Mouse (Mus musculus): ENCODE measurements around the gene Bcl2.

GRCm38 (mm10) chr1:106560105-106560504 lies 154.0 kb downstream of the Bcl2 start:
- no peak for TF ChIP-seq CTCF (conservative IDR thresholded peaks at IDR 0.05; ENCODE audit: insufficient read depth, insufficient read length, low read depth, low read length)
- no peak for TF ChIP-seq POLR2A (IDR thresholded peaks at IDR 0.05; ENCODE audit: low read depth, low read length)

All from kidney, adult 2 months (tissue).